ENCODE assay signal across 12 mouse cellular contexts in the genomic region with DNA sequence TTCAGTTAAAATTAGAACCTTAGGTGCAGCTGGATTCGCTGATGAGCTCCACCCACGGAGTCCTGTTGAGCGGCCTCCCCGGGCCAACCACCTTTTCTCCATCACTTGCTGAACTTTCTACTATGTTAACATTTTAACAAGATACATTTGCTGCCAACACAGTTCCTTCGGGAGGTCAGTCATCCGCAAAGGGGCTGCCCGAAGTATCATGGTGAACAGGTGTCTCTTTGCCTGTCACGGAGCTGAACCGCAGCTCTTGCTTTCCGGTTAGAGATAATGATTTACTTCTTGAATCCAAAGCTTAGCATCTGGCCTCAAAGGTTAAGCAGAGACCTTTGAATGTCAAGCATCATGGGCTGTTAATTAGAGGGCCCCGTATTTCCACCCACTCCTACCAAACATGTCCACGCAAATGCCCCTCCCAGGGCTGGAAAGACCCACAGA.
A peak's percentile ranks its signal among the peaks of the same experiment; 100 is the strongest.
DNase-seq lines count a peak whose midpoint lies in the region; ATAC-seq and TF ChIP-seq lines count a peak whose summit lies in the region.
"Had no signal": no experiment of that assay in that cellular context is flagged by ENCODE, and none has a peak within 500 bp of the region (broad histone marks: within the 10 kb centered on the region; RNA-seq: fewer than 3 reads in every experiment).

No protein-coding gene starts in this region.

- WGBS in heart, embryonic 10.5 days, result 62% methylated on average over 12 of the region's 12 CpGs
- WGBS in kidney, adult 2 months, result 24% methylated on average over 12 of the region's 12 CpGs
- 32% methylated on average over 12 of the region's 12 CpGs for WGBS in liver, embryonic 12.5 days (ENCODE audit: insufficient replicate concordance)

- no peak for TF ChIP-seq CTCF in kidney, adult 2 months (conservative IDR thresholded peaks at IDR 0.05; ENCODE audit: insufficient read depth, insufficient read length, low read depth, low read length)

- H3K27ac ChIP-seq in heart, embryonic 10.5 days, result peak overlapping the region; percentile 26
- H3K27ac ChIP-seq in kidney, adult 2 months (ENCODE audit: insufficient read depth, low read depth, low read length), result peak overlapping the region; percentile 80; the same call in 1 of the 2 replicates
- peak overlapping the region; percentile 75 for H3K27ac ChIP-seq in liver, embryonic 12.5 days
- H3K27ac ChIP-seq: layer of hippocampus, adult 2 months had no signal

- 0 out of 2 replicates have a peak, but pooled peaks cover 3% of the 10 kb centered on the region for H3K27me3 ChIP-seq in heart, embryonic 10.5 days (ENCODE audit: insufficient read depth, poor library complexity, severe bottlenecking)
- no peaks in the 10 kb centered on the region for H3K27me3 ChIP-seq in kidney, adult 2 months (replicated peaks; ENCODE audit: control insufficient read depth, insufficient read depth, low read length)
- H3K27me3 ChIP-seq in liver, embryonic 12.5 days (replicated peaks), result no peaks in the 10 kb centered on the region

- ATAC-seq in CD4-positive, CD25-positive, alpha-beta regulatory T cell, adult 4 months, result peak; percentile 71
- no peak for ATAC-seq in liver, embryonic 12.5 days

- H3K9ac ChIP-seq in liver, embryonic 12.5 days, result peak overlapping the region; percentile 13

- no peaks in the 10 kb centered on the region for H3K9me3 ChIP-seq in heart, embryonic 10.5 days
- no peaks in the 10 kb centered on the region for H3K9me3 ChIP-seq in liver, embryonic 12.5 days (replicated peaks)

- no peak for TF ChIP-seq POLR2A in kidney, adult 2 months (IDR thresholded peaks at IDR 0.05; ENCODE audit: low read depth, low read length)

- H3K36me3 ChIP-seq in heart, embryonic 10.5 days, result no peaks in the 10 kb centered on the region
- no peaks in the 10 kb centered on the region for H3K36me3 ChIP-seq in kidney, adult 2 months (ENCODE audit: control insufficient read depth, insufficient read depth, low read length)
- no peaks in the 10 kb centered on the region for H3K36me3 ChIP-seq in liver, embryonic 12.5 days

- intact Hi-C loops in left cerebral cortex, postnatal 10 days (cut with DNase I), result no loop called here
- intact Hi-C loops in gastrocnemius, postnatal 36 days (cut with DNase I), result no loop called here

- H3K4me3 ChIP-seq in heart, embryonic 10.5 days, result no peak overlapping the region
- no peak overlapping the region for H3K4me3 ChIP-seq in kidney, adult 2 months (ENCODE audit: insufficient read depth, low read depth, low read length)
- peak overlapping the region; percentile 15; the same call in 1 of the 2 replicates for H3K4me3 ChIP-seq in liver, embryonic 12.5 days
- H3K4me3 ChIP-seq: layer of hippocampus, adult 2 months had no signal

- no peak for DNase-seq in heart, embryonic 10.5 days (ENCODE audit: low spot score)
- DNase-seq in heart, adult 18-20 months, result no peak
- DNase-seq in kidney, adult 2 months, result peak; percentile 95
- DNase-seq in cerebellum, postnatal 25 days, result no peak
- DNase-seq in left cerebral cortex, postnatal 10 days (ENCODE audit: extremely low spot score in 1 of 2, low spot score in 2 of 2), result no peak
- no peak for DNase-seq in gastrocnemius, postnatal 36 days
- DNase-seq: adrenal gland, postnatal 36 days; B cell, adult 2 months; cerebellum, postnatal 10 days had no signal

- H3K4me1 ChIP-seq in heart, embryonic 10.5 days, result peaks cover 38% of the 10 kb centered on the region
- H3K4me1 ChIP-seq in kidney, adult 2 months (ENCODE audit: control insufficient read depth, insufficient read depth, low read length), result no peaks in the 10 kb centered on the region; the same call in 1 of the 2 replicates
- peaks cover 91% of the 10 kb centered on the region for H3K4me1 ChIP-seq in liver, embryonic 12.5 days

- peak overlapping the region; percentile 56 for H3K4me2 ChIP-seq in liver, embryonic 12.5 days

Comparison
In these comparisons a context has a peak if more than half of its experiments do, and no peak if none do; other contexts are left out.
1. H3K27ac ChIP-seq: peak in every context shown above with its lines; median percentile 80 in kidney, adult 2 months; 75 in liver, embryonic 12.5 days; 26 in heart, embryonic 10.5 days.